Mouse (Mus musculus) gastrocnemius, postnatal 36 days (tissue): ENCODE measurements around the gene Ruvbl2. TPM values are rescaled to one million over a fixed set of nuclear protein-coding genes. Genes with fewer than 3 reads are reported as not detected.
A peak's percentile ranks its signal among the peaks of the same experiment; 100 is the strongest.
"Not testable (repeated sequence)": the region's sequence is repeated elsewhere in the genome, so short reads cannot be mapped to it uniquely, and the experiment has no call there.

Experiments used
- DNase-seq, 2 experiments: peaks; one replicate each; pipeline ENCODE4 v3.0.0; 2022
- intact Hi-C: fragments of 180-260 bp; cut with DNase I; formaldehyde crosslinking; loops from one replicate; pipeline ENCODE4 v1.15.1; 2025
- total RNA-seq, 2 experiments: library from RNA; stranded (reverse); gene quantifications; 2 replicates each; pipeline ENCODE4 v1.2.3; 2021

The Ruvbl2 gene
- total RNA-seq, 2 experiments from 2014 or later, result 22.1 to 23.0 TPM

DNA sequence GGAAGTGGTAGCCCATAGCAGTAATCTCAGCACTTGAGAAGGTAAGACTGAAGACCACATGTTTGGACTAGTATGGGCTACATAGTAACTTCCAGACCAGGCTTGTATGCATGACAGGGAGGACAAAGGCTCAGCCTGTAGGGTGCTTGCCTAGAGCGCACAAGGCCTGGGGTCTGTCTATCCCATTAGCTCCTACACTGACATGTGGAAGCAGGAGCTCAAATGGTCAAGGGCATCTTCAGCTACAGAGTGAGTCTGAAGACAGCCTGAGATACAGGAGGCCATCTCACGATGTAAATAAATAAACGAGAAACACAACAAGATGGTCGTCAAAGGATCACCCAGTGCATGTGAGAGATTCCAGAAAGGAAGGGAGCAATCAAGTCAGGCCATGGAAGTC lies 24.4 kb upstream of the Ruvbl2 start:
- no peak for DNase-seq
- intact Hi-C loops, result no loop called here

DNA sequence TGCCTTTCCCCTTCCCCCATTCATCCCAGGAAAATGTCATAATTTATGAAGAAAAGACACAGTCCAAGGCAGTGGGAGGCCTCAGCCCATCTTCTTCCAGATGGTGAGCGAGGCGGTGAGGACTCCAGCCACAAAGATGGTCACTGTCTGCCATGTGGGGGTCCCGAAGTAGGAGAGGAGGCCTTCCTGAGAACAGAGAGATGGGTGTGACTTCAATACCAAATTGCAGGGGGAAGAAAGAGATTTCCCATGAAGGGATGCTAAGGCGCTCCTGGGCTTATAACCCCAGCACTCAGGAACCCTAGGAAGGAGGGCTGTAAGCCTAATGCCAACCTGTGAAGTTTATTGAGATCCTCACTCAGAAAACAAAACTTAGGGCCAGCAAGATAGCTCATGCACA lies 23.9 kb upstream of the Ruvbl2 start:
- no peak for DNase-seq
- intact Hi-C loops, result no loop called here

DNA sequence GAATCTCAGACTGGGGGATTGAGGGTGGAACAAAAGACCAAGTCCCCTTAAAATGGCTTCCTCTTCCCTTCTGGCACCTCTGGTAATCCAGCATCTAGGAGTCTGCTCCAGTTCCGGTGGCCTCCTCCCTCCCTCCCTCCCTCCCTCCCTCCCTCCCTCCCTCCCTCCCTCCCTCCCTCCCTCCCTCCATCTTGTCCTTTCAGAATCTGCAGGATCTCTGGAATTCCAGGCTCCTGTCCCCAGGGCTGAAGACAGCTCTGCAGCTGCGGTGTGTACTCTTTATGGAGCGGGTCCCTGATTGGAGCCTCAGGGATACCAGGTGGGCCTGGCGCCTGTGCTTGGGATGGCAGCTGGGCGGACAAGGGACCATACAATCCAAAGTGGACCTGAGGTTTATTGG lies 23.4 kb upstream of the Ruvbl2 start:
- no peak for DNase-seq
- intact Hi-C loops, result no loop called here

DNA sequence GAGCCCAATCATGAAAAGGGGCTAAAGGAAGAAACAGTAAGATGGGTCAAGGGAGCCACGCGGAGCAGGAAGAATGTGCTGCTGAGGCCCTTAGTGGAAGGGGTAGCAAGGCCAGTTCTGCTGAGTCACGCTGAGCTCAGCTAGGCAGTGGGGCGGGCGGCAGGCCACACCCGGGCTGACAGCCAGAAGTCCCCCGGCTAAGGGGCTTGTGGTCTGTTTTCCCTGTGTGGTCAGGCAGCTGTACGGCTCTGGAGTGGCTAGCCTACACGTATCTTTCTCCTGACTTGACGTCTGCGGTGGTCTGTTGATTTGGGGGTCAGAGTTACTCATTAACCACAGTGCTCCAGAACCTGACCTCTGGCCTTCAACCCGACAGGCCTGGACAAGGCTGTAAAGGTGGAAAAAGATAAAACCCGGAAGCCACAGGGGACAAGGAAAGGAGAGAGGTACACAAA lies 23.0 kb upstream of the Ruvbl2 start:
- intact Hi-C loops, result no loop called here

DNA sequence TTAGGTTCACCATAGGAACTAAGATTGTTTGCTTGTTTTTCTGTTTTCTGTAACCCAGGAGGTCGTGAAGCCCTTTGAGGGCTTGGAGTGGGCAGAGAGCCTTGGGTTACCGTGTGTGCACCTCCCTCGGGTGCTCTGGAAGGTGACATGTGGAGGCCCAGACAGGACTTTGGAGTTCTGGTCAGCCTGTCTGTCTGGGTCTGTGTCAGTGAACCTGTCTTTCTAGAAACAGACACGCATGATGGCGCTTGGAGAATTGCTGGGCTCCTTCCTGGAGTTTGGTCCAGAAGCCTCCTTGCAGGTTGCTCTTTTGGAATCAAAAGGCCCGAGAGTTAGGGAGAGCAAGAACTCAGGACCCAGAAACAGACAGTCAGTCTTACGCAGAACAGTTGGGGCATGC lies 22.5 kb upstream of the Ruvbl2 start:
- intact Hi-C loops, result no loop called here
- DNase-seq, result peak in 1 of 2 experiments; percentile 43

More for the DNA sequence above, 23.0 kb upstream of the Ruvbl2 start:
- DNase-seq, result peak; percentile 42 to 65

DNA sequence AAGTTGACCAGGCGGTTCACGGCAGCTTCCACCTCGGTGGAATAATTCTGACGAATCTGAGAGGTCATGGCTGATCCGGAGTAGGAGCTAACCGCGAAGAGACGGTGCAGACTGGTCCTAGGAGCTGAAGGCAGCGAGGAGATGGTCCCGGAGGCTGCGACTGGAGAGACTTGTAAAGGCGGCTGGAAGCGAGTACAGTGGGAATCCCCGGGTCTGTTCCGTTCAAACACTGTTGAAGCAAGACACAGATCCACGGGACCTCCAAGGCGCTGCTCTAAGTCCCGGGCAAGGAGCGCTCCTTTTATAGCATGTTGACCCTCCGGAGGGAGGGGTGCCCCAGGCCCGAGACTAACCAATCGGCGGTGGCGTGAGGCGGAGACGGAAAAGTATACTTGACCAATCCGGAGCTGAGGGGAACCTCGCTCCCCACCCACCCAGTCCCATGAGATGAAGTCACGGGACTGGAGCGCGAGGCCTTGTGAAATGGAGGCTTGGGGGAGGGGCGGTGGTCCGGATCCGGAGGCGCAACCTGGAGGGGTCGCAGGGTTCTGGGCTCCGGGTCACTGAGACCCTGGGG lies 21.8 kb upstream of the Ruvbl2 start, which contains the start of gene Ftl1:
Ftl1 (minus strand) TSS at position 321 of the 577 bp plus-strand sequence.
- intact Hi-C loops, result not testable (repeated sequence)
- peak; percentile 92 to 96 for DNase-seq

DNA sequence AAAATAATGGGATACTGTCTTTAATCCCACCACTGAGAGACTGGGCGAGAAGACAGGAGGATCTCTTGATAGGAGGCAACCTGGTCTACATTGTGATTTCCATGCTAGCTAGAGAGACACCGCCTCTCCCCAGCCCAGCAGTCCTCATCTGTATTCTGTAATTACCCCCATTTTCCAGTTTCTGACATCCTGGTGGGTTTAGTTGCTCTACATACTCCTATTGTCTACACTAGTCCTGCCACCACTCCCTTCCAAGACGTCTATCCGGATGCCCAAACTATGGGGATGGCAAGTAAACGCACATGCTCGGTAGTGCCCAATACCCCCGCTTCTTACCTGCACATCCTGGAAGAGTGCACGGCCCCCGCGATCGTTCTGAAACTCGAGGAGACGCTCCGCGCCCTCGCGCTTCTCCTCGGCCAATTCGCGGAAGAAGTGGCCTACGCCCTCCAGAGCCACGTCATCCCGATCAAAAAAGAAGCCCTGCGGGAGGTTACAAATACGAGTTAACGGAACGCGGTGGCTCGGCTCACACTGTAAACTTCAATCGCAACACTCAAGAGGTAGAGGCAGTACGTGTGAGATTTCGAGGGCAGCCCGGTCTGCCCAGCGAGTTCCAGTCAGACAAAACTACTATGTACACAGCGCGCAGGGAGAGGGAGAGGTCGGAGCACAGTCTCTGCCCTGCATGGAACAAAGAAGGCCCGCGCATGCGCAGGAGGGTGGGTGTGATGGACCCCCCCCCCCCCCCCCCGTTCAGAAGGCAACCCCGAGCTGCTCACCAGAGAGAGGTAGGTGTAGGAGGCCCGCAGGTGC lies 21.1 kb upstream of the Ruvbl2 start:
- DNase-seq, result peak; percentile 68 to 79
- intact Hi-C loops, result no loop called here

DNA sequence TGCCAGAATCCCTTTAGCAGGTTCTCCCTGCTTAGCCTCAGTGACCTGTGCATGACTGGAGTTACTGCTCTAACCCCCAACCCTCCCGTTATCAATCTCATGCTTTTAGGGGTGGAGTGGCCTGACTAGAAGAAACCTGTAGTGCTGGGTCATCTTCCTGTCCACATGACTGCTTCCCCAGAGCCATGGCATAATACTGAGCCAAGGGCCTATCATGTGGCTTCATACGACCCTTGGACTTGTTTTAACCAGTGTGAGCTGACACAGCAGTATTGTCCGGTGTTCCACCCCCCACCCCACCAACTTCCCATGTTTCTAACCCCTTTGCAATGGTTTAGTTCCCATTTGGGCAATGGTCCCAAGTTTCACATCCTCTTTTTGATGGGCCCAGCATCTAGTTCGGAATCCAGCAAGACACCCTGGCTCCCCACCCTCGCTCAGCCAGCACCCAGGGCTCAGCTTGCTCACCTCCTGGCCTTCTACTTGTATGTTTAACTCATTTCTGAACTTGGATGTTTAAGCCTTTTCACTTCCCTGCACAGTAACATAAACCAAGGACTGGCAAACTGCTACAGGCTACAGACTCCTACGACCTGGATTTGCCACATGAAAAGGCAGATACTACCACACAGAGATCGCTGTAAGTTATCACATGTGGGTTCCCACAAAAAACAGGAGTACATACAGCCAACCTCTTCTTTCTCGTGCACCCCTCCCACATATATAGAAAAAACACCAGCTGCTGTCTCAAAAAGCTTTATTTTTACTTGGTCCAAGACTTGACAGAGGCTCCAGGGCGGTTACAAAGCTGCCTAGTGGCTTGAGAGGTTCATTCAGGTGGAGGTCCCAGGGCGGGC lies 19.5 kb upstream of the Ruvbl2 start:
- no peak for DNase-seq
- intact Hi-C loops, result no loop called here

DNA sequence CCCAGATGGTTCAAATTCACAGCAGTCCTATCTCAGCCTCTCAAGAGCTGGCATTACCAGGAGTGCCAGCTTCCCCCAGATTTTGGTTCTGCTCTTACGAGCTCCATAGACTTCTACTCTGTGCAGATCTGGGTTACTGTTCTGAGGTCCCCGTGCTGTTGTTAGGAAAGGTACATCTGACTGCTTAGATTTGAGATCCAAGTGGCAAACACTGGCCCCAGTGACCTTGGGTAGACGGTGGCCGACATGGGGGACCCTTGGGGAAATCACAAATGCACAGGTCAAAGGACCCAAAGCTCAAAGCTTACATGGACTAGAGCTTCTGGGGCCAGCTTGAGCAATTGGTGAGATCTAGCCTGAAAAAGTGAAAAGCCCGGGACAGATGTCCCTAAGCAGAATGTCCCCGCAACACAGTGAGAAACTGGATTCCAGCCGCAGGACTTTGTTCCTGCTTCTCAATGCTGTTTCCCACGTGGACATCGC lies 18.9 kb upstream of the Ruvbl2 start:
- intact Hi-C loops, result no loop called here
- no peak for DNase-seq

DNA sequence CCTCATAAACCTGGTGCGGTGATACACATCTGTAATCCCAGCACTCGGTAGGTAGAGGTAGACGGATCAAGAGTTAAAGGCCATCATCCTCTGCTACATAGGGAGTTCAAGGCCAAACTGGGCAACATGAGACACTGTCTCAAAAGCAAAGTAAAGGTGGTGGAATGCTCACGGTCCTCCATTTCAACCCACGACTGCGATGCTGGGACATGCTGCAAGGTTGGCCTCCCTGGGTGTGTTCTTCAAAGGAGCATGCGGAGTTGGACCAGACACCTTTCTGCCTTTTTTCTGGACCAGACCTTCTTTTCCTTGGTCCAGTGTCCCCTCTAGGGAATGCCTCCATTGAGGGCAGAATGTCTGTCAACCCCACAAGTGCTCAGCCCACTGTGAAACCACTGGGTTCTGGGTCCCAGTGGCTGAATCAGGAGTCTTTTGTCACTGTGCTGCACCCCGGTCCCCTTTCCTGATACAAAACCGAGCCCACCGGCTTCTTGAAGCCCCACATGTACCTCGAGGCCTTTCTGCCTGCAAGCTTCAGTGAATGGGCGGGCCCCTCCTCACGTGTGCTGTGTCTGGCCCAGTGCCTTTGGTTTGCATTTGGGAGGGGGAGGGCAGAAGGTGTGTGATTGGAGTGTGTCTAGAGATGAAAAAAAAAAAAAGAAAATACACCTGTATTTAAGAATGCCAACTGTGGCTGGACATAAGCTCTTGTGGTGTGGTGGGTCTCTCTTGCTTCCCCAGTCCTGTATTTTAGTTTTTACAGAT lies 18.2 kb upstream of the Ruvbl2 start:
- intact Hi-C loops, result no loop called here
- DNase-seq, result no peak

DNA sequence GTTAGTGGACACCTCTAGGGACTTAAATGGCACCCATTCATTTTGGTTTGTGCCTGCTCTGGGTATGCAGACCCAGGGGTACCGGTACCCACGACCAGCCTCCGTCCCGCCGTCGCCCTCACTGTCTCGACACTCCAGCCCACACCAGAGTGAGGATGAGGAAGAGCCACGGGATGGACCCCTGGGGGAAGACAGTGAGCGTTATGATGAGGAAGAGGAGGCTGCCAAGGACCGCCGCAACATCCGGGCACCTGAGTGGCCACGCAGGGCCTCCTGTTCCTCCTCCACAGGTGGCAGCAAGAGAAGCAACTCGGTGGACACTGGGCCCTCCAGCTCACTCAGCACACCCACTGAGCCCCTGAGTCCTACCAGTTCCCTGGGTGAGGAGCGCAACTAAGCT lies 17.1 kb upstream of the Ruvbl2 start:
- intact Hi-C loops, result loop anchor here (5.0 kb wide), 1 partner anchor 107 kb away; no protein-coding TSS in a partner anchor
- no peak for DNase-seq

DNA sequence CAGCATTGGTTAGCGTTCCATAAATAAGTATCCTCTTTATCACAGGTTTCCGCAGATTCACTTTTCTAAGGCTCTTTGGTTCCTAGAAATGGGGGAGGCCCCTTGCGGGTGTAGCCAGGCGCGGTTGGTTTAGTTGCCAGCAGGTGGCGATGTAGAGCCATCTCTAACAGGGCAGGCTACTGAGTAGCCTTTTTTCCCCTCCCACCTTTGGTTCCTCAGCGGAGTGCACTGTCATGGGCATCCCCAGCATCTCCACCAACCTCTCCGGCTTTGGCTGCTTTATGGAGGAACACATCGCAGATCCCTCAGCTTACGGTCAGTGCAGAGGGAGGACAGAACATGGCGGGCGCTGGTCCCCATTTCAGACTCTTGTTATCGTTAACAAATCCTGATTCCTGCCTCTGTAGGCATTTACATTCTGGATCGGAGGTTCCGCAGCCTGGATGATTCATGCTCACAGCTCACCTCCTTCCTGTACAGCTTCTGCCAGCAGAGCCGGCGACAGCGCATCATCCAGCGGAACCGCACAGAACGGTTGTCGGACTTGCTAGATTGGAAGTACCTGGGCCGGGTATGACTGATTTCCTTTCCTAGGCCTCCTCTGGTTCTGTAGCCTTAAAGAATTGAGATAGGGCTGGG lies 13.6 kb upstream of the Ruvbl2 start:
- intact Hi-C loops, result loop anchor here (5.0 kb wide), 1 partner anchor 111 kb away; no protein-coding TSS in a partner anchor
- peak; percentile 71 to 78 for DNase-seq

DNA sequence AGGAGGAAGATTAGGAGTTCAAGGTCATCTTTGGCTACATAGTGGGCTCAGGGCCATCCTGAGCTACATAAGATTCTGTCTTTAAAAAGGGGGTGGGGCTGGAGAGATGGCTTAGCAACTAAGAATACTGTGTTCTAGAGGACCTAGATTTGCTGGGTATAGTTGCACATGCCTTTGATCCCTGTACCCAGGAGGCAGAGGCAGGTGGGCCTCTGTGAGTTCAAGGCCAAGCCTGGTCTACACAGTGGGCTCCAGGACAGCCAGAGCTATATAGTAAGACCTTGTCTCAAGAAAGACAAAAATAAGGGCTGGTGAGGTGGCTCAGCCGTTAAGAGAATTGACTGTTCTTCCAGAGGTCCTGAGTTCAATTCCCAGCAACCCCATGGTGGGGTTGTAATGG lies 12.1 kb upstream of the Ruvbl2 start:
- intact Hi-C loops, result loop anchor here (5.0 kb wide), 1 partner anchor 112 kb away; no protein-coding TSS in a partner anchor
- no peak for DNase-seq

DNA sequence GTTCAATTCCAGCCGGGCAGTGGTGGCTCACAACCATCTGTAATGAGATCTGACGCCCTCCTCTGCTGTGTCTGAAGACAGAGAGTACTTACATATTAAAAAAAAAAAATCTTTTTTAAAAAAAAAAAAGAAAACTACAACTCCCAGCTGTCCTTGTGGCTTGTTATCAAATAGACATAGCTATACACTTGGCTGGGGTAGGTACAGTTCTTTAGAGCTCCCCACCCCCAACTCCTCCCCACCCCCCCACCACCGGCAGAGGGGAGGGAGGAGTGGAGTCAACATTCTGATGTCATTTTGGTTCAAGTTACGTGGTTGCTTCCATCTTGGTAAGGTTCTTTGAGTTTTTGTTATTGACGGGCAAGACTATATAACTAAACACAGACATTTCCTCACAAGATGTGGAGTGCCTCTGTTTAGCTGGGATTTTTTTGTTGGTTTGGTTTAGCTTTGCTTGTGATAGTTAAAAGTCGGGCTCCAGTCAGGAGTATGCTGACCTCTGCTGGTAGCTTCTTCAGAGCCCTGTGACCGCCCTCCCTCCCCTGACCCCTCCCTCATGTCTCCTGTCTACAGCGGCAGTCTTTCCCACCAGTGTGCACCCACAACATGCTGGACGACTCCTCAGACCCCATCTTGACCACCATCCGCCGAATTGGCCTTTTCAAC lies 9.6 kb upstream of the Ruvbl2 start:
- DNase-seq, result no peak
- intact Hi-C loops, result no loop called here

DNA sequence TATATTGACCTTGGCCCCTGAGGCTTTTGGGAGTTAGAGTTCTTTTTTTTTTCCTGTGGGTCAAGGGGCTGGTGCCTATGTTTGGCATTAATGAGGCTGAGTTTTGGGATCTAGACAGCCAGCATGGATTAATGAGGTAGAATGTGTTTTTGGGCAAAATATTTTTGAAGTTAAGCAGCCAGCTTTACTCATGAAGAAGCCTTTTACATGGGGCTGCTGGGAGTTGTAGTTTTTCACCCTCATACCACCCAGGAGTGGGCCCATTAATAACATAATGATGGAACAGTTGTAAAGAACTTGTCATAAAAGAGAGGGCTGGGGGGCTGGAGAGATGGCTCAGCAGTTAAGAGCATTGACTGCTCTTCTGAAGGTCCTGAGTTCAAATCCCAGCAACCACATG lies 8.7 kb upstream of the Ruvbl2 start:
- intact Hi-C loops, result no loop called here
- no peak for DNase-seq

DNA sequence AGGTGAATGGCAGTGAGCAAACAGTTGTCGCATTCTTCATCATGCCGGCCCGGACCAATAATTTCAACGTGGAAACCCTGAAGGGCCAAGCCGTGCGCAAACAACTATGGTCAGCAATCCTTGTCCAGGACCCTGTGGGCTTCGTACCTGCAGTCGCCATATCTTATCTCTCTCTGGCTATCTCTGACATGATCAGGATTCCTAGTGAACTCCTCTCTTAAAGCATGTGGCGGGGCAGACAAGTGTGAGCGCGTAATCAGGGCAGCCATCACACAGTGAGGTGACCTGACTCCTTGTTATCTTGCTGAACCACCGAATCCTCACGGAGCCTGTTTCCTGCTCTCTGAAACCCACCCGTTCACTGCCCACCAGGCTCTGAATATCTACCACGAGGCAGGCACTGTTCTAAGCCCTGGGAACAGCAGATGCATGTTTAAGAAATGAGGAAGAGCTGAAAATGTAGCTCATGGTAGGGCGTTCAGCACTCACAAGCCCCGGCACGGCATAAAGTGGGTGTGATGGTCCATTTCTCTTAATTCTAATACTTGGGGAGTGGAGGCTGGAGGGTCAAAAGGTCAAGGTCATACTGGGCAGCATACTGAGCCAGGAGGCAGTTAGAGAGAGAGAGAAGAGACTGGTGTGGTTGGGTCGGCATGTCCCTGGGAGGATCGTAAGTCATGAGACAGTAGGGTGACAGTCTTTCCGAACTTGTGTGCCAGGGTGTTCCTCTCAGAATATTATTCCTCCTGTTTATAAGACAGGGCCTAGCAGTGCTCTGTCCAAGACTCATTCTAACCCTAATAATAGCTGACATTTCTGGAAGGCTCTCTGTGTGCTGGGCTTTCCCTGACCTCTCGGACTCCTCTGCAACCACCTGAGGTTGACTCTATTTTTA lies 5.9 kb upstream of the Ruvbl2 start:
- intact Hi-C loops, result no loop called here
- DNase-seq, result no peak

DNA sequence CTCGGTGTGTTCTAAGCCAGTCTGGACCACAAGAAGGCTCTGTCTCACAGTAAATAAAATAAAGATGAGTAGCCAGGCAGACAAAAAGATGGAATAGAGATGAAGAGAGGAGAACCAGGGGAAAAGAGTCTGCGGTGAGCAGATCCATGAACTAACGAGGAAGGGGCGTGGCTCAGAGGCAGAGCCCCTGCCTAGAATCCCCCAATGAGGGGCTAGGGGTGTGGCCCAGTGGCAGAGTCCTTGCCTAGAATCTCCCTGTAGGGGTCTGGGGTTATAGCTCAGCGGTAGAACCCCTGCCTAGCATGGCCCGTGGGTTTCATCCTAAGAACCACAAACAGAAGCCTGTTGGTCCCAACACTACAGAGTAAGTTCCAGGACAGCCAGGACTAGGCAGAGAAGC lies 850 bp downstream of the Ruvbl2 start:
- intact Hi-C loops, result loop anchor here (5.0 kb wide), 1 partner anchor 135 kb away; no protein-coding TSS in a partner anchor
- no peak for DNase-seq

DNA sequence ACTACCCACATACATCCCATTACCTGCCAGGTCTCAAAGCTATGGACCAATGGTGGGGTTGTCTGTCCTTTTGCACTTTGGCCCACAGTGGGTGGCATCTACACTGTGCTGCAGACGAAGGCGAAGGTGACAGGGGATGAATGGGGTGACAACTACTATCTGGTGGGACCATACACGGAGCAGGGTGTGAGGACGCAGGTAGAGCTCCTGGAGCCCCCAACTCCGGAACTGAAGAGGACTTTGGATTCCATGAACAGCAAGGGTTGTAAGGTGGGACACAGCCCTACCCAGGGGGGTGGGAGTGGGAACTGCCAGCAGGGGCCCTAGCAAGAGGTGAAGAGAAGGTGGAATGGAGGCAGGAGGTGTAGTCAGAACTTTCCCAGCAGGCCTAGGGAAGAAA lies 1.5 kb downstream of the Ruvbl2 start:
- no peak for DNase-seq
- intact Hi-C loops, result loop anchor here (5.0 kb wide), 1 partner anchor 134 kb away; no protein-coding TSS in a partner anchor
